ENCODE assay signal across 8 mouse cellular contexts in the genomic region with DNA sequence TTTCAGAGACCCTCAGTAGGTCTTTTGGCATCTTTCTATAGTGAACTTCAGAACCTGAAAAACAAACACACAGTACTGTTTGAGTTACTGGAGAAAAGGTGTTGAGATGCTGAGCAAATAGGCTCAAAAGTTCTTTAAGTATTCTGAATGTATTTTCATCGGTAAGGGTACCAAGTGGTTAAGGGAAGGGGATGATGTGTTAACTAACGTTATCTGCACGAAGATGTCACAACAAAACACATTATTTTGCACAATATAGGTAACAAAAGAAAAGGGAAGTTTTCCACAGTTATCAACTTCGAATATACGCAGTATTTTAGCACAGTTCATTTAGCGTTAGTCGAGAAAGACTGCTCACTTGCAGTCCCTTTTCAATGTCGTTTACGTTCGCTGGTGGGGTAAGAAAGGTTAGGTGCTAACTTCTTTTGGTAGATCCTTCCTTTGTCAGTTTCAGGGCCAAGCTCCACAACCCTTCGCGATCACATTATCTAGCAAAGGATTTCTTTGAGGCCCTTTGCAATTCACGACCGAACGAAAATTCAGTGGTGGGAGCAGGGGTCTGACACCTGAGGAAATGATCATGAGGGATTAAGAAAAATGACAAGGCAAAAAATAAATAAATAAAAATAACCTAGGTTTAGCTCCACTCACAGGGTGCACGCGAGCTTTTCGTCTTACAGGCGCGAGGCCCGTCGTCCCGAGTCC. TPM values are rescaled to one million over a fixed set of nuclear protein-coding genes. Genes with fewer than 3 reads are reported as not detected.
DNase-seq lines count a peak whose midpoint lies in the region; ATAC-seq lines count a peak whose summit lies in the region.

No protein-coding gene starts in this region.

- peaks cover 31% of the 10 kb centered on the region for H3K36me3 ChIP-seq in kidney, embryonic 14.5 days (ENCODE audit: control insufficient read depth, insufficient read depth, low read length)
- H3K36me3 ChIP-seq in heart, embryonic 14.5 days (ENCODE audit: control insufficient read depth, insufficient read depth, low read length), result peaks cover 34% of the 10 kb centered on the region

- H3K9ac ChIP-seq in kidney, embryonic 14.5 days (ENCODE audit: low read depth, low read length), result peak overlapping the region; percentile 97
- H3K9ac ChIP-seq in heart, embryonic 14.5 days (ENCODE audit: low read length), result peak overlapping the region; percentile 98

- H3K4me1 ChIP-seq in kidney, embryonic 14.5 days (ENCODE audit: control insufficient read depth, insufficient read depth, low read length), result peaks cover 18% of the 10 kb centered on the region; the same call in 1 of the 2 replicates
- H3K4me1 ChIP-seq in heart, embryonic 14.5 days (ENCODE audit: control insufficient read depth in 2 of 2, insufficient read depth in 2 of 2, low read length in 2 of 2), result peaks cover 3 to 26% of the 10 kb centered on the region in 2 experiments; a peak in 3 of 4 replicates

- H3K4me3 ChIP-seq in kidney, embryonic 14.5 days (ENCODE audit: low read length), result peak overlapping the region; percentile 93
- H3K4me3 ChIP-seq in heart, embryonic 14.5 days (ENCODE audit: control insufficient read depth in 1 of 2, insufficient read depth in 1 of 2, low read depth in 1 of 2, low read length in 2 of 2), result peak overlapping the region; percentile 60 to 88

- DNase-seq in kidney, postnatal 4 days, result no peak
- peak; percentile 30 for DNase-seq in adipocyte (ENCODE audit: low spot score)
- peak; percentile 11 for DNase-seq in lung, postnatal 14 days
- no peak for DNase-seq in urinary bladder, postnatal 36 days (ENCODE audit: low spot score in 2 of 2)
- no peak for DNase-seq in right cerebral cortex, adult 2 months (ENCODE audit: low spot score in 2 of 2)
- no peak for DNase-seq in thymus, postnatal 36 days

- no peaks in the 10 kb centered on the region for H3K27me3 ChIP-seq in kidney, embryonic 14.5 days (ENCODE audit: control insufficient read depth, insufficient read depth, low read length)
- no peaks in the 10 kb centered on the region for H3K27me3 ChIP-seq in heart, embryonic 14.5 days (ENCODE audit: control insufficient read depth, insufficient read depth, low read length)

- no peaks in the 10 kb centered on the region for H3K9me3 ChIP-seq in kidney, embryonic 14.5 days (ENCODE audit: control insufficient read depth, low read length)
- no peaks in the 10 kb centered on the region for H3K9me3 ChIP-seq in heart, embryonic 14.5 days (ENCODE audit: control insufficient read depth, low read length)

- 2% methylated on average over 23 of the region's 23 CpGs for WGBS in kidney, embryonic 14.5 days
- WGBS in heart, embryonic 14.5 days, result 2% methylated on average over 23 of the region's 23 CpGs

- peak overlapping the region; percentile 72 for H3K4me2 ChIP-seq in kidney, embryonic 14.5 days (replicated peaks; ENCODE audit: low read depth, low read length)
- H3K4me2 ChIP-seq in heart, embryonic 14.5 days (ENCODE audit: low read length), result peak overlapping the region; percentile 82

- H3K27ac ChIP-seq in kidney, embryonic 14.5 days (ENCODE audit: low read depth, low read length), result peak overlapping the region; percentile 89
- peak overlapping the region; percentile 72 to 95 for H3K27ac ChIP-seq in heart, embryonic 14.5 days (replicated peaks in 1 of 2; ENCODE audit: control insufficient read depth in 1 of 2, insufficient read depth in 1 of 2, low read depth in 2 of 2, low read length in 2 of 2)

- no peak for ATAC-seq in kidney, embryonic 14.5 days (ENCODE audit: low FRiP score, low TSS enrichment)
- no peak for ATAC-seq in heart, embryonic 14.5 days (ENCODE audit: insufficient number of reproducible peaks, insufficient read depth, low FRiP score, low read depth)

RNA-seq across cellular contexts. Expression of gene Rab30, which starts 0.8 kb away (rescaled TPM):
- 6.6 and 7.9 TPM in 2 replicates for polyA plus RNA-seq in kidney, embryonic 14.5 days (2014; fragmentation: Nextera tagmentation; extraction: Ambion mirVana)
- 6.6 and 7.5 TPM in 2 replicates for polyA plus RNA-seq in heart, embryonic 14.5 days (2014; fragmentation: Nextera tagmentation; extraction: Ambion mirVana)

Comparison
In these comparisons a context has a peak if more than half of its experiments do, and no peak if none do; other contexts are left out.
1. DNase-seq: peak in adipocyte (single experiment) and lung, postnatal 14 days (single experiment); none in kidney, postnatal 4 days (0 of 2), urinary bladder, postnatal 36 days (0 of 2), right cerebral cortex, adult 2 months (0 of 2) and thymus, postnatal 36 days (0 of 2).